Mouse (Mus musculus) hindbrain, embryonic 14.5 days (tissue): ENCODE measurements at regions not wholly inside any gene's neighbourhood (a gene's known extent, or its start where the extent isn't known, plus 50 kb on each side); places are given as distances from the start of the nearest gene placed in this dataset.

Experiments used
- ATAC-seq: fragments of 200-750 bp; cut with Nextera tagmentation; 2 replicates; pipeline ENCODE4 v1.8.0; 2017; ENCODE audit warnings: moderate number of reproducible peaks, mild to moderate bottlenecking, moderate TSS enrichment, moderate library complexity; ENCODE audit not compliant: low FRiP score
- DNase-seq: peaks from one replicate; pipeline ENCODE4 v3.0.0-alpha.2; 2015; ENCODE audit warnings: low spot score
- H3K27ac ChIP-seq: fragments of 300-500 bp; sonication (generic); 2 replicates; pipeline ENCODE4 v1.5.1; 2014; ENCODE audit warnings: mild to moderate bottlenecking, moderate library complexity
- H3K27me3 ChIP-seq: fragments of 300-500 bp; sonication (generic); 2 replicates; pipeline ENCODE4 v1.6.1; 2014; ENCODE audit warnings: mild to moderate bottlenecking, low read length, mixed read lengths; ENCODE audit not compliant: control insufficient read depth, insufficient read depth
- H3K36me3 ChIP-seq: fragments of 300-500 bp; sonication (generic); replicated peaks from 2 replicates; pipeline ENCODE4 v1.6.1; 2014; ENCODE audit not compliant: control insufficient read depth, insufficient read depth
- H3K4me1 ChIP-seq: fragments of 300-500 bp; sonication (generic); replicated peaks from 2 replicates; pipeline ENCODE4 v1.6.1; 2014; ENCODE audit warnings: antibody characterized with exemption, low read length, mixed read lengths; ENCODE audit not compliant: control insufficient read depth, insufficient read depth
- H3K4me2 ChIP-seq: fragments of 300-500 bp; sonication (generic); replicated peaks from 2 replicates; pipeline ENCODE4 v1.6.1; 2014; ENCODE audit warnings: mild to moderate bottlenecking, moderate library complexity
- H3K4me3 ChIP-seq: fragments of 300-500 bp; sonication (generic); replicated peaks from 2 replicates; pipeline ENCODE4 v1.5.1; 2014; ENCODE audit warnings: mild to moderate bottlenecking, low read length
- H3K9ac ChIP-seq: fragments of 300-500 bp; sonication (generic); 2 replicates; pipeline ENCODE4 v1.6.1; 2014
- H3K9me3 ChIP-seq: fragments of 300-500 bp; sonication (generic); 2 replicates; pipeline ENCODE4 v1.6.1; 2016; ENCODE audit warnings: low read length; ENCODE audit not compliant: control insufficient read depth
- WGBS: fragments of 180-500 bp; shearing (Covaris S2); extraction: QIAGEN DNeasy Blood & Tissue Kit; methylation state at CpG from one replicate; pipeline ENCODE4 v1.1.7; 2014; 5-methylcytosine and 5-hydroxymethylcytosine counted together

GRCm38 (mm10) chr12:79928739-79929380 is 184.0 kb downstream of the Zfp36l1 start:
- WGBS, result 56% methylated on average over 6 of the region's 6 CpGs
- Histone ChIP-seq H3K27ac (no peak overlapping the region), H3K4me1 (peaks cover 51% of the 10 kb centered on the region)

DNA sequence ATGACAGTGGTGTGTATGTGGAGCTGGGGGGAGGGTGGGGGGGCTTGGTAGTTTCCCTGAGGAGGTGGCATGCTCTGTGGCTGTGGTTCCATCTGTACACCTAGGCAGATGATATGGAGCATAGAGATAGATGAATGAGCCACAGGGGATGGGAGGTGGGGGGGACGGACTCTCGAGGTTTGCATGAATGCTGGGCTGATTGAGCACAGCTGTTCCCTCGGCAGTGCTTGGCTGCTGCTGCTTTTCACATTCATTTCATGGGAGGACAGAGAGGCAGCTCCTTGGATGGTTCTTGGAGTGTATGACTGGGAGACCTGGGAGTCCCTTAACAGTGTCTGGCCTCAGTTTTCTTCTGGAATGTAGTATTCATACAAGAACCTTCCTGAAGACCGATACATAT is 184.5 kb downstream of the Zfp36l1 start:
- Histone ChIP-seq H3K27me3 (no peaks in the 10 kb centered on the region), H3K4me3 (no peak overlapping the region), H3K9me3 (no peaks in the 10 kb centered on the region), H3K36me3 (no peaks in the 10 kb centered on the region), H3K27ac (no peak overlapping the region), H3K4me1 (peaks cover 51% of the 10 kb centered on the region), H3K9ac (no peak overlapping the region), H3K4me2 (no peak overlapping the region)
- 29% methylated on average over 4 of the region's 4 CpGs for WGBS
- ATAC-seq (no peak), DNase-seq (no peak)

More at GRCm38 (mm10) chr12:79928739-79929380, 184.0 kb downstream of the Zfp36l1 start:
- no peak overlapping the region for H3K9ac ChIP-seq
- no peak overlapping the region for H3K4me3 ChIP-seq
- H3K4me2 ChIP-seq, result no peak overlapping the region
- no peaks in the 10 kb centered on the region for H3K27me3 ChIP-seq
- H3K36me3 ChIP-seq, result no peaks in the 10 kb centered on the region
- H3K9me3 ChIP-seq, result no peaks in the 10 kb centered on the region
- no peak for DNase-seq
- ATAC-seq, result no peak

- Histone ChIP-seq H3K27ac (peak overlapping the region; percentile 92), H3K9me3 (no peaks in the 10 kb centered on the region), H3K4me2 (peak overlapping the region; percentile 39), H3K36me3 (no peaks in the 10 kb centered on the region), H3K27me3 (no peaks in the 10 kb centered on the region), H3K9ac (peak overlapping the region; percentile 43), H3K4me3 (no peak overlapping the region), H3K4me1 (peaks cover 57% of the 10 kb centered on the region)
- 5% methylated on average over 6 of the region's 6 CpGs for WGBS
- peak; percentile 67 for DNase-seq
- peak; percentile 41; the same call in 1 of the 2 replicates for ATAC-seq
Measured at GRCm38 (mm10) chr12:79925704-79926588, 186.9 kb downstream of the Zfp36l1 start.

DNA sequence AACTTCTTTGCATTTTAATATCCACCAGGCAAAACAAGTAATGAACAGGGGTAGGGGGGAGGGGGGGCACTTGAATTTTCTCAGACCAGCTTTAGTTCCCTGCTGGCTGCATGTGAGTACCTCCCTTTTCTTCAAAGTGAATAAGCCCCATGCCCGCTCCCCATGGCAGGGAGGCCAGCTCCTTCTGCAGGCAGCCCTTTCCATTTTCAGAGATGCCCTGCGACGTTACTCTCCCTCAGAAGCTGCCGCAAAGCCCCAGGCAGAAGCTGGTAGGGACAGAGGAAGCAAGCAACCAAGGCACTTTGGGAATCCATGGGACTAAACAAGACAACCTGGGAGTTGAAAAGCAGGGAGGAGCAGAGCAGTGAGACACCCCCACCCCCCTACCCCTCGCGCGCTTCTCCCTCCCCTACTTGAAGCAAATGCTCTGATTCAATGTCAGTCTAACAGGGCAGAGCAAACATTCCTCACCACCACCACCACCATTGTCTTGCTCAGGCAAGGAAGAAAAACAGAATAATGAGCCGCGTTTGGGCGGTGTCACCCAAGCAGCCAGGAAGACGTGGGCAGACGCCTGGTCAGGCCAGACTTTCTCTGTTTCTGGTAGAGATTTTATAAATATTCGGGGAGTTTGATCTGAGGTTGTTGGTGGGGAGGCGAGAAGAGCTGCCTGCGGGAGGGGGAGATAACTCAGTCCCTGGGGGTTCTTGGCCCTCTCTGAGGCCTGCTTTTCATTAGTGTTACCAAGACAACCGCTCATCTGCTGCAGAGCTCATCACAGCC is 187.7 kb downstream of the Zfp36l1 start:
- peak; percentile 74 for DNase-seq
- H3K9ac ChIP-seq, result peak overlapping the region; percentile 43
- no peaks in the 10 kb centered on the region for H3K36me3 ChIP-seq
- H3K27ac ChIP-seq, result peak overlapping the region; percentile 92
- WGBS, result 2% methylated on average over 16 of the region's 16 CpGs
- H3K4me3 ChIP-seq, result no peak overlapping the region
- H3K27me3 ChIP-seq, result no peaks in the 10 kb centered on the region
- H3K4me1 ChIP-seq, result peaks cover 59% of the 10 kb centered on the region
- no peaks in the 10 kb centered on the region for H3K9me3 ChIP-seq
- H3K4me2 ChIP-seq, result peak overlapping the region; percentile 39
- ATAC-seq, result peak; percentile 89

DNA sequence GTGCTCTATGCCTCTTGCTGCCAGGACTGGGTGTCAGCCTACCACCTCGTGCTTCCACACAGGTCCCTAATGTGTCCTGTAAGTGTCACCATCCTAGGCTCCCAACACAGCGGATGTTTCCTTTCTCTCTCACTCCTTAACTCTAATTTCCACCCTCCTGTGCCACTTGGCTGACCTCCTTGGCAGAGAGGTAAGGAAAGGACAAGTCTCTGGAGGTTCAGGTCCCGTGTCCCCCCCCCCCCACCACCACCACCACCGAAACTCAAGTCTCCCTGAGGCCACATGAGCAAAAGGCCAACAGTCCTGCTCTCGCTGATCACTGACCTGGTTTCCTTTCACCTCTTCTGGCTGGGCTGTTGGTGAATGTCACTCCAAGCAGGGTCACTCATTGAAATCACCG is 189.0 kb downstream of the Zfp36l1 start:
- H3K9me3 ChIP-seq, result no peaks in the 10 kb centered on the region
- DNase-seq, result no peak
- peaks cover 56% of the 10 kb centered on the region for H3K4me1 ChIP-seq
- WGBS, result 85% methylated on average over 6 of the region's 6 CpGs
- no peaks in the 10 kb centered on the region for H3K36me3 ChIP-seq
- H3K27ac ChIP-seq, result peak overlapping the region; percentile 92
- no peaks in the 10 kb centered on the region for H3K27me3 ChIP-seq
- no peak overlapping the region for H3K4me3 ChIP-seq
- no peak overlapping the region for H3K9ac ChIP-seq
- no peak for ATAC-seq
- H3K4me2 ChIP-seq, result no peak overlapping the region

DNA sequence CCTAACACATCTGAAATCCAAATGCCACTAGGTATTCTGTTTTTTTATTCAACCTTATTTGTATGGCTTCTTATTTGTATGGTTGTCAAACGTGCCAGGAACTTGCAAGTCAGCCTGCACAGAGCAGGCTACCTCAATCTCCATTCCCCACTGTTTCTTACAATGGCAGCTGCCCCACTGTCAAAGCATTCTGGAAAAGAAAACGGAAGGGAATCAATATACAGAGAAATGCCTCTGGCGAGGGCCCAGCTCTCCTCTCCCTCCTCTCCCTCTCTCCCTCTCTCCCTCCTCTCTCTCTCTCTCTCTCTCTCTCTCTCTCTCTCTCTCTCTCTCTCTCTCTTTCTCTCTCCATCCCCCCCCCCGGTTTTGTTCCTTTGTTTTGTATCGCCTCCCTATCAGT is 191.0 kb downstream of the Zfp36l1 start:
- Histone ChIP-seq H3K9me3 (no peaks in the 10 kb centered on the region), H3K4me2 (no peak overlapping the region), H3K27ac (peak overlapping the region; percentile 45; the same call in 1 of the 2 replicates), H3K4me3 (no peak overlapping the region), H3K27me3 (no peaks in the 10 kb centered on the region), H3K36me3 (no peaks in the 10 kb centered on the region), H3K4me1 (peaks cover 36% of the 10 kb centered on the region), H3K9ac (no peak overlapping the region)
- no peak for ATAC-seq
- no peak for DNase-seq
- WGBS, result 16% methylated on average over 5 of the region's 5 CpGs

DNA sequence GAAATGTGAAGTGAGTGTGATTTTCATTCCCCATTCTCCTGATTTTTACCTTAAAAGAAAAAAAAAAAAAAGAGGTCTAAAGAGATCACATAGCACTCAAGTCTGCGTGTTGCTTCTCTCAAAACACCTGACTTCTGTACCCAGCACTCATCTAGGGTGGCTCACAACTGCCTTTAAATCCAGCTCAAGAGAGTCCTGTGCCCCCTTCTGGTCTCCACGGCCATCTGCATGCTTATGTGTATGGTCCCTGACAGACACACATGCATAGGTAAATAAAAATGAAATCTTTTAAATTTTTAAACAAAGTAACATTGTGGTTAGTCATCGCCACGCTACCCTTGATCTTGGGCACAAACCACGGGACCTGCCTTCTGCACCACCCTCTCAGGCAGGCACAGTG is 193.8 kb downstream of the Zfp36l1 start:
- DNase-seq, result no peak
- no peak overlapping the region for H3K27ac ChIP-seq
- H3K4me2 ChIP-seq, result no peak overlapping the region
- peaks cover 8% of the 10 kb centered on the region for H3K4me1 ChIP-seq
- 91% methylated on average over 5 of the region's 5 CpGs for whole genome bisulfite sequencing
- no peak overlapping the region for H3K4me3 ChIP-seq
- no peak for ATAC-seq
- no peaks in the 10 kb centered on the region for H3K36me3 ChIP-seq
- no peaks in the 10 kb centered on the region for H3K27me3 ChIP-seq
- no peaks in the 10 kb centered on the region for H3K9me3 ChIP-seq
- H3K9ac ChIP-seq, result no peak overlapping the region

DNA sequence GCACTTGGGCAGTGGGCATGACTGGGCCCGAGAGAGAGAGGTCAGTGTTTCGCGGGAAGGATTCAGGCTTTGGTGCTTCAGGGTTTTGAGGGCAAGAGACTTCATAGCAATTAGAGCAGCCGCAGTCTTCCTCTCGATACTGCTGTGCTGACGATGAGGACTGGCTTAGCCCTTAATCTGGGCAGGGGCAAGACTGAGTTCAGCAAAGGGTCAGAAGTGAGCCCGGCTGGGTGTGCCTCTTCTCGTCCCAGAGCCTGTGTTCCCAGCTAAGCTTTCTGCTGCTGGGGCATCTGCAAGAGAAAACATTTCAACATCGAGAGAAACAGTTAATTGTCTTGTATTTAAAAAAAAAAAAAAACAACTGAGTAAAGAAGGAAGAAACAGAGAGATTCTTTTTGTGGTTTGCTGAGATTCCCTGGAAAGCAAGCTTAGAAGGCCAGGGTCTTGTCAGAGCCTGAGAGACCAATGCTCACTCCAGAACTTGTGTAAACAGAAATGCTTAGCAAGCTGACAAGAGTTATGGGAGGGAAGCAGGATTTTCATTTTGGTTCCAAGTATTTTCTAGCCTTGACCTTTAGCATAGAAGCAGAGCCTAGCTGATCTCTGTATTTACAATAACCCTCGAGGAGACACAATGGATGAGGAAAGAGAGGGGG is 195.1 kb downstream of the Zfp36l1 start:
- no peak overlapping the region for H3K27ac ChIP-seq
- no peaks in the 10 kb centered on the region for H3K9me3 ChIP-seq
- DNase-seq (no peak), ATAC-seq (no peak)
- H3K36me3 ChIP-seq, result no peaks in the 10 kb centered on the region
- no peaks in the 10 kb centered on the region for H3K27me3 ChIP-seq
- H3K4me3 ChIP-seq, result no peak overlapping the region
- H3K4me1 ChIP-seq, result peaks cover 8% of the 10 kb centered on the region
- no peak overlapping the region for H3K4me2 ChIP-seq
- no peak overlapping the region for H3K9ac ChIP-seq
- 42% methylated on average over 10 of the region's 10 CpGs for WGBS
